Mouse (Mus musculus) ES-E14 (cell line): ENCODE data around the gene A2ml1. TPM values are rescaled to one million over a fixed set of nuclear protein-coding genes. Genes with fewer than 3 reads are reported as not detected.

Source experiments
- DNase-seq: peaks from one replicate; pipeline ENCODE4 v3.0.0-alpha.2; 2013; ENCODE audit warnings: low read depth, low spot score
- H3K27ac ChIP-seq: 2 replicates; pipeline ENCODE4 v1.5.1; 2012; ENCODE audit warnings: low read depth, mild to moderate bottlenecking, low read length, moderate library complexity, mixed read lengths; ENCODE audit not compliant: poor library complexity, insufficient read depth, severe bottlenecking
- H3K36me3 ChIP-seq: 2 replicates; pipeline ENCODE4 v1.6.1; 2012; ENCODE audit warnings: mild to moderate bottlenecking, low read length, moderate library complexity, mixed read lengths; ENCODE audit not compliant: control insufficient read depth, poor library complexity, insufficient read depth, severe bottlenecking
- H3K4me1 ChIP-seq, 2 experiments: fragments of 150-350 bp in 1 of 2; sonication (generic) in 1 of 2; 2 replicates each; pipeline ENCODE4 v1.6.1; 2012; ENCODE audit warnings: low read length in 2 of 2, mild to moderate bottlenecking in 1 of 2, mixed read lengths in 1 of 2; ENCODE audit not compliant: control insufficient read depth in 2 of 2, insufficient read depth in 2 of 2, poor library complexity in 1 of 2
- H3K4me3 ChIP-seq, 2 experiments: fragments of 150-350 bp in 1 of 2; sonication (generic) in 1 of 2; 2 replicates each; pipeline ENCODE4 v1.5.1; 2012; ENCODE audit warnings: low read length in 2 of 2, low read depth in 1 of 2, mild to moderate bottlenecking in 1 of 2, mixed read lengths in 1 of 2; ENCODE audit not compliant: insufficient read depth in 1 of 2, poor library complexity in 1 of 2, severe bottlenecking in 1 of 2
- H3K9ac ChIP-seq: 2 replicates; pipeline ENCODE4 v1.6.1; 2012; ENCODE audit warnings: low read depth, mild to moderate bottlenecking, low read length, mixed read lengths; ENCODE audit not compliant: poor library complexity, insufficient read depth, severe bottlenecking
- H3K9me3 ChIP-seq: fragments of 150-350 bp; sonication (generic); 2 replicates; pipeline ENCODE4 v1.6.1; 2012; ENCODE audit warnings: low read depth, mild to moderate bottlenecking, low read length; ENCODE audit not compliant: control insufficient read depth, insufficient read depth
- CHD2 ChIP-seq: IDR thresholded peaks from 2 replicates; pipeline ENCODE4 v1.6.1; 2014; ENCODE audit warnings: mild to moderate bottlenecking, low read depth, low read length, inconsistent platforms
- HCFC1 ChIP-seq: IDR thresholded peaks from 2 replicates; pipeline ENCODE4 v1.6.1; 2012; ENCODE audit warnings: low read length, inconsistent platforms, borderline replicate concordance; ENCODE audit not compliant: insufficient read depth
- MAFK ChIP-seq: IDR thresholded peaks from 2 replicates; pipeline ENCODE4 v1.6.1; 2014; ENCODE audit warnings: mild to moderate bottlenecking, low read depth, low read length, inconsistent platforms; ENCODE audit not compliant: insufficient read depth
- ZC3H11A ChIP-seq: IDR thresholded peaks from 2 replicates; pipeline ENCODE4 v1.6.1; 2012; ENCODE audit warnings: low read depth, mild to moderate bottlenecking, inconsistent platforms, low read length, borderline replicate concordance
- ZNF384 ChIP-seq: IDR thresholded peaks from 2 replicates; pipeline ENCODE4 v1.6.1; 2012; ENCODE audit warnings: low read depth, low read length, inconsistent platforms
- in situ Hi-C, 2 experiments: fragments of 600-800 bp; cut with MboI; formaldehyde crosslinking; loops; one replicate each; pipeline ENCODE4 v1.15.1; 2025; ENCODE audit warnings: low sequenced_read_pairs in 2 of 2, inconsistent platforms in 1 of 2; ENCODE audit not compliant: unreplicated experiment in 2 of 2
- total RNA-seq: library from RNA; depleted of rRNA; stranded (reverse); fragments of 300-350 nt; gene quantifications from 2 replicates; pipeline ENCODE4 v1.2.3, GENCODE M21; 2012

A2ml1 gene
- total RNA-seq, 1 experiment: not detected

- no peak overlapping the region for H3K4me3 ChIP-seq
- H3K9ac ChIP-seq: no peak overlapping the region
- DNase-seq: no peak
- no peak overlapping the region for H3K27ac ChIP-seq
- in situ Hi-C loops: no loop called here
- no peaks in the 10 kb centered on the region for H3K9me3 ChIP-seq
- H3K36me3 ChIP-seq: no peaks in the 10 kb centered on the region
- TF ChIP-seq ZC3H11A (no peak), CHD2 (no peak), ZNF384 (no peak), MAFK (no peak), HCFC1 (no peak)
- no peaks in the 10 kb centered on the region for H3K4me1 ChIP-seq
These were observed 4.1 kb downstream of the A2ml1 start for GRCm38 (mm10) chr6:128577301-128577700.

- Histone ChIP-seq H3K9me3 (no peaks in the 10 kb centered on the region), H3K36me3 (no peaks in the 10 kb centered on the region), H3K4me3 (no peak overlapping the region), H3K27ac (no peak overlapping the region), H3K9ac (no peak overlapping the region), H3K4me1 (no peaks in the 10 kb centered on the region)
- no peak for DNase-seq
- in situ Hi-C loops: no loop called here
- TF ChIP-seq CHD2 (no peak), HCFC1 (no peak), ZNF384 (no peak), MAFK (no peak), ZC3H11A (no peak)
These were observed 14.8 kb downstream of the A2ml1 start for GRCm38 (mm10) chr6:128566589-128566988.

- no peaks in the 10 kb centered on the region for H3K36me3 ChIP-seq
- H3K4me1 ChIP-seq: no peaks in the 10 kb centered on the region
- no peak overlapping the region for H3K27ac ChIP-seq
- H3K9ac ChIP-seq: no peak overlapping the region
- no peaks in the 10 kb centered on the region for H3K9me3 ChIP-seq
- H3K4me3 ChIP-seq: no peak overlapping the region
- DNase-seq: no peak
- no peak for TF ChIP-seq ZNF384
- no peak for TF ChIP-seq HCFC1
- no peak for TF ChIP-seq ZC3H11A
- TF ChIP-seq MAFK: no peak
- no peak for TF ChIP-seq CHD2
- in situ Hi-C loops: no loop called here
These were observed 27.4 kb downstream of the A2ml1 start for GRCm38 (mm10) chr6:128554049-128554448.

- Histone ChIP-seq H3K9ac (no peak overlapping the region), H3K4me3 (no peak overlapping the region), H3K36me3 (no peaks in the 10 kb centered on the region), H3K27ac (no peak overlapping the region), H3K9me3 (no peaks in the 10 kb centered on the region), H3K4me1 (no peaks in the 10 kb centered on the region)
- no peak for DNase-seq
- in situ Hi-C loops: no loop called here
- TF ChIP-seq CHD2 (no peak), MAFK (no peak), ZC3H11A (no peak), ZNF384 (no peak), HCFC1 (no peak)
These were observed 31.6 kb downstream of the A2ml1 start for GRCm38 (mm10) chr6:128549463-128550452.
